Mouse (Mus musculus) thymus, adult 2 months (tissue): ENCODE data around the gene Palm2. TPM values are rescaled to one million over a fixed set of nuclear protein-coding genes. Genes with fewer than 3 reads are reported as not detected.

ENCODE experiments used
- DNase-seq: peaks from one replicate; pipeline ENCODE4 v3.0.0; 2021
- H3K27ac ChIP-seq: fragments of 200-500 bp; 2 replicates; pipeline ENCODE4 v1.5.1; 2012; ENCODE audit warnings: low read length, control low read depth; ENCODE audit not compliant: control insufficient read depth, insufficient read depth
- H3K27me3 ChIP-seq: fragments of 200-500 bp; 2 replicates; pipeline ENCODE4 v1.6.1; 2012; ENCODE audit warnings: mild to moderate bottlenecking, low read length, moderate library complexity, mixed read lengths; ENCODE audit not compliant: control insufficient read depth, insufficient read depth
- H3K36me3 ChIP-seq: fragments of 200-500 bp; 2 replicates; pipeline ENCODE4 v1.6.1; 2012; ENCODE audit warnings: mild to moderate bottlenecking, low read length, moderate library complexity; ENCODE audit not compliant: control insufficient read depth, insufficient read depth
- H3K4me1 ChIP-seq: fragments of 200-500 bp; replicated peaks from 2 replicates; pipeline ENCODE4 v1.6.1; 2012; ENCODE audit warnings: low read length; ENCODE audit not compliant: control insufficient read depth, insufficient read depth
- H3K4me3 ChIP-seq: fragments of 200-500 bp; 2 replicates; pipeline ENCODE4 v1.5.1; 2012; ENCODE audit warnings: mild to moderate bottlenecking, low read length, control low read depth, moderate library complexity; ENCODE audit not compliant: control insufficient read depth, insufficient read depth
- CTCF ChIP-seq: fragments of 200-500 bp; IDR thresholded peaks from 2 replicates; pipeline ENCODE4 v1.5.1; 2012; ENCODE audit warnings: mild to moderate bottlenecking, control low read depth, low read length, moderate library complexity, borderline replicate concordance; ENCODE audit not compliant: control insufficient read depth, poor library complexity, insufficient read depth; ENCODE audit errors: extremely low read depth
- POLR2A ChIP-seq: fragments of 200-500 bp; IDR thresholded peaks from 2 replicates; pipeline ENCODE4 v1.6.1; 2012; ENCODE audit warnings: mild to moderate bottlenecking, low read length, control low read depth, moderate library complexity; ENCODE audit not compliant: control insufficient read depth, poor library complexity, insufficient read depth; ENCODE audit errors: extremely low read depth
- WGBS: fragments of 180-500 bp; shearing (Covaris S2); methylation state at CpG from one replicate; pipeline ENCODE4 v1.1.7; 2018; 5-methylcytosine and 5-hydroxymethylcytosine counted together
- polyA plus RNA-seq: library from polyadenylated mRNA; depleted of rRNA; stranded (reverse); fragments of >200 nt; gene quantifications from 2 replicates; pipeline ENCODE4 v1.2.3, GENCODE M21; 2012

The Palm2 gene
- polyA plus RNA-seq, 1 experiment = 0.13 TPM

DNA sequence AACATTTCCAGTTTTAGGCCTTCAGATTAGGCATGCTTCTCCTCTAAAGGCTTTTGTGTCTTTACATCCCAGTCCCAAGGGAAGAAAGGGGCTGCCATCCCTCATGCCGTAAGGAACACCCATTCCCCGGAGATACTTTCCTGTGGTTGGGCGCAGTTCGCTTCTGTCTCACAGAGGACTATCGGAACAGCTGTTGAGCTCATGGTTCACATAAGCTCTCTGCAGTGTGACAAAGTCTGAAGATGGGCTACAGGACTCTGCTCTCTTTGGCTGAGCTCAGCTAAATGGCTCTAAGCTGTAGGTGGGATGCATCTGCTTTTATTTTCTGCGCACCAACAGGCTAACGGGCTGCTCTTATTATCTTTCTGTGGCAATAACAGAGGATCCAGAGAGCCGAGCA lies 217.5 kb downstream of the Palm2 start:
- DNase-seq = no peak
- peaks cover 10% of the 10 kb centered on the region for H3K4me1 ChIP-seq
- TF ChIP-seq CTCF (no peak), POLR2A (no peak)
- no peak overlapping the region for H3K27ac ChIP-seq
- 92% methylated on average over 8 of the region's 8 CpGs for WGBS
- no peaks in the 10 kb centered on the region for H3K27me3 ChIP-seq
- no peak overlapping the region for H3K4me3 ChIP-seq
- no peaks in the 10 kb centered on the region for H3K36me3 ChIP-seq

GRCm38 (mm10) chr4:57652185-57652904 lies 218.3 kb downstream of the Palm2 start:
- 77% methylated on average over 5 of the region's 5 CpGs for WGBS
- H3K4me3 ChIP-seq = no peak overlapping the region

GRCm38 (mm10) chr4:57655966-57656365 lies 221.9 kb downstream of the Palm2 start:
- 7% methylated on average over 1 of the region's 1 CpGs for WGBS
- no peak overlapping the region for H3K4me3 ChIP-seq
- H3K27ac ChIP-seq = no peak overlapping the region; the same call in 1 of the 2 replicates
- H3K4me1 ChIP-seq = peaks cover 20% of the 10 kb centered on the region
- TF ChIP-seq POLR2A (no peak), CTCF (no peak)
- DNase-seq = peak; percentile 47
- no peaks in the 10 kb centered on the region for H3K36me3 ChIP-seq
- no peaks in the 10 kb centered on the region for H3K27me3 ChIP-seq

More at GRCm38 (mm10) chr4:57652185-57652904, 218.3 kb downstream of the Palm2 start:
- TF ChIP-seq POLR2A (no peak), CTCF (no peak)
- Histone ChIP-seq H3K27me3 (no peaks in the 10 kb centered on the region), H3K36me3 (no peaks in the 10 kb centered on the region), H3K27ac (no peak overlapping the region), H3K4me1 (peaks cover 16% of the 10 kb centered on the region)
- DNase-seq = no peak

DNA sequence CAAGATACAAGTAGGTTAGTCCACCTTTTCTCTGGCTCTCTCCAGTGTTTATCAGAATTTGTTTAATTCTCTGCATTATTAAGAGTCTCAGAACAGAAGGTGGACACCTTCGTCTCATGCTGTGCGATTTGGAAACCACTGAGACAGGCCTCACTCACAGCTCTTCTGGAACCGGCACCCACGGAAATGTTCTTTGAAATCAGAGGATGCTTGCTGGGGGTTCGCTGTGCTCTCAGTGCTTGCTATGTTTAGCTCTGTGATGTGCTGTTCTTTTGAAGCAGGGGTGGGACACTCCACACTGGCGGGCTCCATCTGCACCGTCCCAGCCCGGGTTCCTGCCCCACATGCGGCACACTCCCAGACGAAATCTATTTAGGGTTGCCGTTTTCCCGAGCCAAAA lies 222.3 kb downstream of the Palm2 start:
- Histone ChIP-seq H3K36me3 (no peaks in the 10 kb centered on the region), H3K4me1 (peaks cover 20% of the 10 kb centered on the region), H3K27me3 (no peaks in the 10 kb centered on the region), H3K4me3 (no peak overlapping the region), H3K27ac (no peak overlapping the region; the same call in 1 of the 2 replicates)
- WGBS = 43% methylated on average over 12 of the region's 12 CpGs
- TF ChIP-seq POLR2A = no peak
- TF ChIP-seq CTCF = no peak
- peak; percentile 63 for DNase-seq

DNA sequence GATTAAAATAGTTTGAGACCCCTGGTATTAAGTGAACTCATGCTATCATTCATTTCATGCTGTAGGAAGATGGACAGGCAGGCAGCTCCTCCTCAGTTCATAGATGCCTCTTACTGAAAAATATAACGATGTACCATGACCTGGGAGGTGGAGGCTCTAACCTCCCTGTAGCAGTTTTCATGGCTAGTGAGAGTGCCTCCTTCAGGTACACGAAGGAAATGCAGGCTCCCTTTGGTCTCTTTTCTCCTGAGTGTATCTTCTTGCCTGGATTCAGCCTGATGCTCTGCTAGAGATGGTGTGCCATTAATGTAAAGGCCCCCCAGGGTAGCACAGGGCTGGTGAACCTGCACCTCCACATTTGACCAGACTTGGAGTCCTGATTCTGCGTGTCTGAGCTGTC lies 222.8 kb downstream of the Palm2 start:
- no peaks in the 10 kb centered on the region for H3K27me3 ChIP-seq
- H3K4me3 ChIP-seq = no peak overlapping the region
- no peak for TF ChIP-seq POLR2A
- TF ChIP-seq CTCF = no peak
- 94% methylated on average over 3 of the region's 3 CpGs for WGBS
- no peak for DNase-seq
- H3K36me3 ChIP-seq = no peaks in the 10 kb centered on the region
- peaks cover 20% of the 10 kb centered on the region for H3K4me1 ChIP-seq
- no peak overlapping the region for H3K27ac ChIP-seq

GRCm38 (mm10) chr4:57660470-57660869 lies 226.4 kb downstream of the Palm2 start:
- no peak overlapping the region for H3K4me3 ChIP-seq
- no peak for DNase-seq
- 38% methylated on average over 4 of the region's 4 CpGs for whole genome bisulfite sequencing
- TF ChIP-seq CTCF (no peak), POLR2A (no peak)
- no peaks in the 10 kb centered on the region for H3K27me3 ChIP-seq
- H3K27ac ChIP-seq = no peak overlapping the region
- H3K4me1 ChIP-seq = peaks cover 18% of the 10 kb centered on the region
- H3K36me3 ChIP-seq = no peaks in the 10 kb centered on the region
